Mouse (Mus musculus): ENCODE data around the gene Efna1. TPM values are rescaled to one million over a fixed set of nuclear protein-coding genes. Genes with fewer than 3 reads are reported as not detected.
A peak's percentile ranks its signal among the peaks of the same experiment; 100 is the strongest.

Efna1 gene
- polyA plus RNA-seq, 1 experiment: 13.9 TPM

GRCm38 (mm10) chr3:89322514-89323165 is 41.7 kb upstream of the Efna1 start, which contains the start of gene Efna3:
Gene Efna3 (minus strand): TSS chr3:89322965.
- Histone ChIP-seq H3K79me2 (ENCODE audit: control insufficient read depth, insufficient read depth) (no peaks in the 10 kb centered on the region), H3K4me3 (ENCODE audit: insufficient read depth, poor library complexity, severe bottlenecking) (no peak within 1 kb of the TSS), H3K36me3 (ENCODE audit: control insufficient read depth, insufficient read depth) (no peaks in the 10 kb centered on the region), H3ac (ENCODE audit: control insufficient read depth, insufficient read length, low read depth) (peak within 1 kb of the TSS; percentile 8), H3K27me3 (ENCODE audit: control insufficient read depth, insufficient read depth, insufficient read length) (peaks cover 28% of the 10 kb centered on the region), H3K79me3 (ENCODE audit: low read depth) (no peaks in the 10 kb centered on the region)
- TF ChIP-seq CTCF (IDR thresholded peaks at IDR 0.05; ENCODE audit: control insufficient read depth, insufficient read depth, insufficient read length) (no peak), FOSL1 (IDR thresholded peaks at IDR 0.05; ENCODE audit: insufficient read depth, low read length, poor library complexity, severe bottlenecking) (no peak), USF1 (IDR thresholded peaks at IDR 0.05; ENCODE audit: low read depth) (no peak), MAX (IDR thresholded peaks at IDR 0.05) (no peak), CEBPB (IDR thresholded peaks at IDR 0.05; ENCODE audit: low read depth) (no peak), MYOD1 (IDR thresholded peaks at IDR 0.05; ENCODE audit: control insufficient read depth, insufficient read length, low read depth) (no peak), MYOG (IDR thresholded peaks at IDR 0.05; ENCODE audit: control insufficient read depth, extremely low read depth, insufficient read length) (no peak)

GRCm38 (mm10) chr3:89322131-89322500 is 41.2 kb upstream of the Efna1 start:
- TF ChIP-seq MYOG (IDR thresholded peaks at IDR 0.05; ENCODE audit: control insufficient read depth, extremely low read depth, insufficient read length): no peak
- Histone ChIP-seq H3K27me3 (ENCODE audit: control insufficient read depth, insufficient read depth, insufficient read length) (peaks cover 26% of the 10 kb centered on the region), H3K79me3 (ENCODE audit: low read depth) (no peaks in the 10 kb centered on the region), H3K4me3 (ENCODE audit: insufficient read depth, poor library complexity, severe bottlenecking) (no peak overlapping the region), H3ac (ENCODE audit: control insufficient read depth, insufficient read length, low read depth) (peak overlapping the region; percentile 8), H3K36me3 (ENCODE audit: control insufficient read depth, insufficient read depth) (no peaks in the 10 kb centered on the region), H3K79me2 (ENCODE audit: control insufficient read depth, insufficient read depth) (no peaks in the 10 kb centered on the region)

- peaks cover 26% of the 10 kb centered on the region for H3K27me3 ChIP-seq (ENCODE audit: control insufficient read depth, insufficient read depth, insufficient read length)
- H3K4me3 ChIP-seq (ENCODE audit: insufficient read depth, poor library complexity, severe bottlenecking): no peak overlapping the region
- no peaks in the 10 kb centered on the region for H3K36me3 ChIP-seq (ENCODE audit: control insufficient read depth, insufficient read depth)
- no peaks in the 10 kb centered on the region for H3K79me2 ChIP-seq (ENCODE audit: control insufficient read depth, insufficient read depth)
- TF ChIP-seq FOSL1 (IDR thresholded peaks at IDR 0.05; ENCODE audit: insufficient read depth, low read length, poor library complexity, severe bottlenecking): no peak
- peak overlapping the region; percentile 2 for H3ac ChIP-seq (ENCODE audit: control insufficient read depth, insufficient read length, low read depth)
- H3K79me3 ChIP-seq (ENCODE audit: low read depth): no peaks in the 10 kb centered on the region
Measured at GRCm38 (mm10) chr3:89321183-89322130, 40.5 kb upstream of the Efna1 start.

- no peaks in the 10 kb centered on the region for H3K79me2 ChIP-seq (ENCODE audit: control insufficient read depth, insufficient read depth)
- no peak overlapping the region for H3ac ChIP-seq (ENCODE audit: control insufficient read depth, insufficient read length, low read depth)
- TF ChIP-seq CEBPB (IDR thresholded peaks at IDR 0.05; ENCODE audit: low read depth) (no peak), CTCF (IDR thresholded peaks at IDR 0.05; ENCODE audit: control insufficient read depth, insufficient read depth, insufficient read length) (no peak), MAX (IDR thresholded peaks at IDR 0.05) (no peak), MYOD1 (IDR thresholded peaks at IDR 0.05; ENCODE audit: control insufficient read depth, insufficient read length, low read depth) (no peak), USF1 (IDR thresholded peaks at IDR 0.05; ENCODE audit: low read depth) (peak; percentile 75), FOSL1 (IDR thresholded peaks at IDR 0.05; ENCODE audit: insufficient read depth, low read length, poor library complexity, severe bottlenecking) (no peak)
- no peaks in the 10 kb centered on the region for H3K36me3 ChIP-seq (ENCODE audit: control insufficient read depth, insufficient read depth)
- H3K4me3 ChIP-seq (ENCODE audit: insufficient read depth, poor library complexity, severe bottlenecking): no peak overlapping the region
- H3K27me3 ChIP-seq (ENCODE audit: control insufficient read depth, insufficient read depth, insufficient read length): peaks cover 26% of the 10 kb centered on the region
- no peaks in the 10 kb centered on the region for H3K79me3 ChIP-seq (ENCODE audit: low read depth)
Measured at GRCm38 (mm10) chr3:89320581-89321182, 39.7 kb upstream of the Efna1 start.

GRCm38 (mm10) chr3:89319591-89320350 is 38.8 kb upstream of the Efna1 start:
- no peaks in the 10 kb centered on the region for H3K79me2 ChIP-seq (ENCODE audit: control insufficient read depth, insufficient read depth)
- no peak overlapping the region for H3K4me3 ChIP-seq (ENCODE audit: insufficient read depth, poor library complexity, severe bottlenecking)
- H3K27me3 ChIP-seq (ENCODE audit: control insufficient read depth, insufficient read depth, insufficient read length): peaks cover 26% of the 10 kb centered on the region
- no peaks in the 10 kb centered on the region for H3K36me3 ChIP-seq (ENCODE audit: control insufficient read depth, insufficient read depth)
- TF ChIP-seq CTCF (IDR thresholded peaks at IDR 0.05; ENCODE audit: control insufficient read depth, insufficient read depth, insufficient read length) (no peak), FOSL1 (IDR thresholded peaks at IDR 0.05; ENCODE audit: insufficient read depth, low read length, poor library complexity, severe bottlenecking) (no peak), CEBPB (IDR thresholded peaks at IDR 0.05; ENCODE audit: low read depth) (no peak), MYOG (IDR thresholded peaks at IDR 0.05; ENCODE audit: control insufficient read depth, extremely low read depth, insufficient read length) (no peak), USF1 (IDR thresholded peaks at IDR 0.05; ENCODE audit: low read depth) (no peak), MAX (IDR thresholded peaks at IDR 0.05) (no peak), MYOD1 (IDR thresholded peaks at IDR 0.05; ENCODE audit: control insufficient read depth, insufficient read length, low read depth) (no peak)
- no peaks in the 10 kb centered on the region for H3K79me3 ChIP-seq (ENCODE audit: low read depth)
- no peak overlapping the region for H3ac ChIP-seq (ENCODE audit: control insufficient read depth, insufficient read length, low read depth)
